Mouse (Mus musculus): ENCODE measurements around the gene Polr2c. TPM values are rescaled to one million over a fixed set of nuclear protein-coding genes. Genes with fewer than 3 reads are reported as not detected.
A peak's percentile ranks its signal among the peaks of the same experiment; 100 is the strongest.

Gene Polr2c
- total RNA-seq, 2 experiments from 2014 or later = 56.7 to 64.3 TPM

DNA sequence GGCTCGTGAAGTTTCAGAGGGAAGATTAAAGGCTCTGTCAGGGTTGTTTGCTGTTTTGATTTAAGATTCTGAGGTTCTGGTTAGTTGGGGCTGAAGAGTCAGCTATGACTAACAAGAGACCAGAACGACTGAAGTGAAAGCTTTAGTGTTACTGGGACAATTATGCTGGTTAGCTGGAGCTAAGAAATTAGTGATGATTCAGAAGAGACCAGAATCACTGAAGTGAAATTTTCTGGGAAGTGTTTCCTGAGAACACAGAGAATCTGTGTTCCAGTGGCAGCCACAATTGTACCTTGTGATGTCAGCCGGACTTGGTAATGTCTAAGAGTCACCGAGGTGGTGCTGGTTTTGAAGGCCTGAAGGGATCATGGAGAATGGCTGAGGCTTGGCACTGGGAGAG, 23.5 kb downstream of the Polr2c start:
- DNase-seq = no peak

DNA sequence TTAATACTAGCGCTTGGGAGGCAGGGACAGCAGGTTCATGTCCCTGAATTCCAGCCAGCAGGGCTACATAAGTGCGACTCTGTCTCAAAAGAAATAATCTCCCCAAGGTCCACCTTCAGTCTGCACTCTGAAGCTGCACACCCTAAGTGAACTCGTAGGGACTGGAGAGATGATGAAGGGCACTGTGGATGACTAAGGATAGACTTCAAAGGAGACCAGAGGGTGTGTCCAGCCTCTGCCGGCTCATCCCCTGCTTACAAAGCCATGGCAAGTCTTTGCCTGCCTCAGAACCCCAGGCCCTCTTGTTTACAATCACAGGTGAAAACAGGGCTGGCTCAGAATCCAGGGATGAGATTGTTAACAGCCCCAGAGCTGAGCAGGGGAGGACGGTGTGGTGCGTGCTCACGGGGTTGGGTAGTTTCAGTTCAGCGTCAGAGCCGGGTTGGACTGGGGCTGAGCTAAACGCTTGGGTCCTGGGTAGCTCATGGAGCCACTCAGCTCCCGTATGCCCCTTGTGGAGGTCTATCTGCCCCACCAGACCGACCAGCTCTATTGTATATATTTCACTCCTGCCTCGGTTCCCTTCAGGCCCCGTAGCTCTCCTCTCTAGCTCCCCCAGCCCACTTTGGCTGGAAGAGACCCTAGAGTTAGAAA, 31.3 kb downstream of the Polr2c start:
- no peak for DNase-seq

DNA sequence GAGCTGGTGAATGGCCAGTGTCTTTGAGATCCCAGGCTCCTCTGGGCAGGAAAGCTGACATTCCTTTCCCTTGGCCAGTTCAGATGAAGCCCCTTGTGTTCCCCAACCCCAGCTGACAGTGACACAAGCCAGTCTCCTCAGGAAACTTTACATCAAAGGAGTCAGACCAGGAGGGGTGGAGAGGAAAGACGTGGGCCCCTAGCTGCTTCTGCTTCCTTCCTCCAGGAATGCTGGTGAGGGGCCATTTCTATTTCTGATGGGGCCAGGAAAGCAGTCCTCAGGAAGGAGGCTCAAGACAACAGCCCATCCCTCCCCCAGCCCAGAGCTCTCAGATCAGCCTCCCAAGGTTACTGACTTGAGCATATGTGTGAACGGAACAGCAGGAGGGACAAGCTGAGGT, 35.7 kb downstream of the Polr2c start:
- no peak for DNase-seq

DNA sequence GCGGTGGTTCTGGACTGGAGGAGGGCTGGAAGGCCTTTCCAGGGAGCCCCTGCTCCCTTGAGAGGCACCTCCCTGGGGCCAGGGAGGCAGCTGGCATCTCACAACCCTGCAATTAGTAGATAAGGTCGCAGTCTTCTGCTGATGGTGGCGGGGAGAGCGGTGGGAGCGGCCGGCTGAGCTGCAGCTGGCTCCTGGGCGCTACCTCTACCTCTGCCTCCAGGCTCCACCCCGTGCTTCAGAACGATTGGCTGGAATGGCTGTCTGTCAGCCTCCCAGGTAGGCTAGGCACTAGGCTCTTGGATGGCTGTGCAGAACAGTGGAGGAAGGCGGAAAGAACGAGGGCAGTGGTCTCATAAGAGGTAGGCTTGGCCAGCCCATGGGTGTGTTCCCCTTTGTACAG, 42.0 kb downstream of the Polr2c start:
- DNase-seq = no peak

DNA sequence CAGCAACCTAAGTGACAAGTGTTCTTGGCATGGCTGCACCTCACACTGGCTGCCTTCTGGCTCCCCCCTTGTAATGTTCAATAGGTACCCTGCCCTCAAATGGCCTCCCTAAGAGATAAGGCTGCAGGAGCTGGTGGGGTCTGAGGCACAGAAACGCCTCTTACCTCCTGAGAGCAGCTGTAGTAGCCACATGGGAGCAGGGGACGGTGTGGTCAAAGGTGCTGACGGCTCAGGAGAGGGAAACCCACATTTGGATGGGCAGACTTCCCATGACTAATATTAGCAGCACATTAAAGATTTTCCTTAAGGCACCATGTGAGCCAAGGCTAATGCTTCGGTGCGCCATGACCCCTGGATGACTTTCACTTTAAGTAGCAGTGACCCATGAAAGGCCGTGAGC, 43.4 kb downstream of the Polr2c start:
- no peak for DNase-seq

GRCm38 (mm10) chr8:94901031-94901430, 43.8 kb downstream of the Polr2c start:
- DNase-seq = no peak

- no peak for DNase-seq
Observed at GRCm38 (mm10) chr8:94903709-94904108, 46.5 kb downstream of the Polr2c start.

- peak; percentile 88 for DNase-seq
Observed at GRCm38 (mm10) chr8:94904450-94905175, 47.4 kb downstream of the Polr2c start.

DNA sequence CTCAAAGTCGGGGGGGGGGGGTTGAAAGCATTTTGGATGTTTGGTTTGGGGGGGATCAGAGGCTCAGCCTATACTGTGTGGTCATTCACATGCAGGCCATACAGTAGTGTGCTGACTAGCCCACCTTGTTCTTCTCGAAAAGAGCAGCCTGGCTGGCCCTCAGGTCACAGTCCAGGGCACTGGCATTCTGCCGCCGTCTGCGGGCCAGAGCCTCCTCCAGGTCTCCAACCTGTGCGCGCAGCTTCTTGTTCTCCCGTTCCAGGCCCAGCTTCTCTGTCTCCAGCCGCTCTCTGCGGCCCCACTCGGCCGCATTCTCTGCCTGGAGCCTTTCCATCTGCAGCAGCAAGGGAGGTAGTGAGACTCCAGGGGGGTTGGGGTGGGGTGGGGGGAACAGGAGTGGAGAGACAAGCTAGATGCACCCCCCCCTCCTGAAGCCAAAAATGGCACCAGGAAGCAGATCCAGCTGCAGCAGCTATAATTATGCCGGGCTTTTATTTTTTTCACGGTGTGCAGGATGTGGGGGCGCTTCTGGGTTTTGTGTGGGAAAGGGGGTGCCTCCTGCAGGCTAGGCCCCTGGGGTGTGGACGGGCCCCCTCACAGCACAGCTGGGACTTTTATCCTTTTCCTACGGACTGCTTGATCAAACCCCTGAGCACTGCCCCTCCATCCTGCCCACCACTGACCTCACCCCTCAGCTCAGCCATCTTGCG, 50.5 kb downstream of the Polr2c start:
- no peak for DNase-seq

DNA sequence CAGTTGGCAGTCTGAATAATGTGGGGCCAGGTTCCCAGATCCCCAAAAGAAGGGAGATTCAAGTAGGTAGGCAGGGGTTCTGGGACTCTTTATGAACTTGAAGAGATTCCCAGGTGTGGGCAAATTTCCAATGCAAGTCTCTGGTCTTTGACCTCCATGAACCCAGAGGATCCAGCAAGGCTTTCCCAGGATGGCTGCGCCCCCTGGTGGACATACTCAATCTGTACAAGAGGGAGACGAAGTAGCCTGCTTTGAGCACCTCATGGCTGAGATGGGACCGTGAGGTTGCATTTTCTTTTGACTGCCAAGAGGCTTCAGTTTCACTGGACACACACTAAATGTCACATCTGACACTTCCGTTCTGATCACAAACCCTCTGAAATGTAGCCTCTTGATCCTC, 51.6 kb downstream of the Polr2c start:
- peak; percentile 92 for DNase-seq

DNA sequence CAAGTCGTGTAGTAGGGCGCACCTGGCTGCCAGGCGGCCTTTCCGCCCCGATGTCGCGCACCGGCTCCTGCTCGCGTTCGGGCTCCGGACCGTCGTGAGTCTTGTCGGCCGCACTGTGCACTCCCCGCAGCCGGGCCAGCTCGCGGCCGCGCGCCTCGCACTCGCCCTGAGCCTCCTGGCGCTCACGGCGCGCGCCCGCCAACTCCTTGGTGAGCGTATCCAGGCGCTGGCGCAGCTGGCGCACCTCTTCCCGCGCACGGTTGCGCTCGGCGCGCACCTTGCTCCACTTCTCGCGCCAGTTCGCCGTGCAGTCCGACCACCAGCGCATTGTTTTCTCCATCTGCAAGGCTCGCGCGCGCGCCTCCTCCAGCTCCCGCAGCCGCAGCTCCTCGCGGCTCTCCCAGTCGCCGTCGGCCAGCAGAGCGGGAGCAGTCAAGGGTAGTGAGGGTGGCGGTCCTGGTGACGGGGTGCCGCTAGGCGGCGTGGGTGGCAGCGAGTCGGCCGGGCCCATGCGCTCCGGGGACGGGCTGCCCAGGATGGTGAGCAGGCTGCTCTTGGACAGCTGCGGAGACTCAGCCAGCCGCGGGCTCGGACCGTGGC, 55.9 kb downstream of the Polr2c start:
- peak; percentile 83 for DNase-seq

DNA sequence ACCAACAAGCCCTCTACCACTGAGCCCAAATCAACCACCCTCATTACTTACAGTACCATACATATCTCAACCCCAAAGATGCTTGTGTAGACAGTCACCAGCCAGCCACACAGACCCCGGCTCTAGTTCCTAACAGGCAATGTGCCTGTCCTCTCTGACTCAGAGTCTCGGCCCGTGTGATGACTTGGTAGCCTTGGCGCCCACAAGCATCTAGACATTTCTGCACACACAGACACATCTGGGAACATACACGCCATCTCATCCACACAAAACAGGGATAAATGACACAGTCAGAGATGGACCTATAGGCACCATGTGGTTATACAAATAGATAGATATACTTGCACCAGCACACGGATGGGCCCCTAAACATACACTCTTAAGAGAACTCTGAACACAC, 57.0 kb downstream of the Polr2c start:
- DNase-seq = no peak

- DNase-seq = peak; percentile 34
Observed at GRCm38 (mm10) chr8:94914701-94915101, 57.5 kb downstream of the Polr2c start.

- DNase-seq = no peak
Observed at GRCm38 (mm10) chr8:94916311-94916959, 59.2 kb downstream of the Polr2c start.

DNA sequence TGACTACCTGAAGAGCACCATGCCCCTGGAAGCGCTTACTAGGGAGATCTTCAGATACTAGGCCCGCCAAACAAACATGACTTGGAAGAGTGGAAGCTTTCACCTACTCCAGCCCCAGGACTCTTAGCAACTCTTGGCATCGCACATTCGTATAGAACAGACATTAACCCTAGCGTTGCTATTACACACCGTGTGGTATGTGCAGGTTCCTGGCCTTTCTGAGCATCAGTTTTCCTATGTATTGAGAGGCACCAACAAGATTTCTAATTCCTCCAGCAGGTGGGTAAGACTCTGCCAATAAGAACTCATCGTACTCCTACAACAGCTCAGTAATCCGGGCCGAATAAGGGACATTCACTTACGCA, 59.7 kb downstream of the Polr2c start:
- DNase-seq = no peak

GRCm38 (mm10) chr8:94917352-94917751, 60.1 kb downstream of the Polr2c start:
- peak; percentile 97 for DNase-seq

DNA sequence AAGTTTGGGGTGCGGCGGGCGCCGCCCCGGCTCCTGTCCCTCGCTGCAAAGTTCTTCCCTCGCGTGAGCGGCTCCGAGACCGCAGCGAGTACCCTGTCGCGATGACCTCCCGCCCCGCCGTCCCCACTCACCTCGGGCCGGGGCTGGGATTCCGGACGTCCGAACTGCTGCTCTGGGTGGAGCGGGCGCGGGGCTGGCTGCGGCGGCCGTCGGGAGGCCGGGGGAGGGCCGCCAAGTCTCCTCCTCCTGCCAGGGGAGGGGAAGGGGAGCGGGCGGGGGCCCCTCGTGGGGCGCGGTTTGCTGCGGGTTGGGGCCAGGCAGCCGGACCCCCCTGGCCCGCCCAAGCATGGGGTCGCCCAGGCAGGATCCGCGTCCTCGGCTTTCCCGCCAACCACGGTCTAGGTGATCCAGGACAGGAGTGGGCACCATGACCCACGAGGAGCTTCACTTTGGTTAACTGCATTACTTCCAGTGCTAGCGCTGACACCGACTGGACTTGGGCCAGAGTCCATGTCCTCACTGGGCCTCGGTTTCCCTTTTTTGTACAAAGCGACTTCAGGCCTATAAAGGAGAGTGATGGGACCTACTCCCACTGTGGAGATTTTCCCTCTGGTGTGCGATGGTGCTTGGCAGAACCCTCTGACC, 60.7 kb downstream of the Polr2c start, which contains the start of gene Ccdc102a:
Gene Ccdc102a (minus strand): TSS at position 248 of the 645 bp plus-strand sequence.
- peak; percentile 74 for DNase-seq

GRCm38 (mm10) chr8:94919256-94919655, 62.0 kb downstream of the Polr2c start:
- no peak for DNase-seq

- DNase-seq = no peak
Observed at GRCm38 (mm10) chr8:94922176-94922575, 64.9 kb downstream of the Polr2c start.

DNA sequence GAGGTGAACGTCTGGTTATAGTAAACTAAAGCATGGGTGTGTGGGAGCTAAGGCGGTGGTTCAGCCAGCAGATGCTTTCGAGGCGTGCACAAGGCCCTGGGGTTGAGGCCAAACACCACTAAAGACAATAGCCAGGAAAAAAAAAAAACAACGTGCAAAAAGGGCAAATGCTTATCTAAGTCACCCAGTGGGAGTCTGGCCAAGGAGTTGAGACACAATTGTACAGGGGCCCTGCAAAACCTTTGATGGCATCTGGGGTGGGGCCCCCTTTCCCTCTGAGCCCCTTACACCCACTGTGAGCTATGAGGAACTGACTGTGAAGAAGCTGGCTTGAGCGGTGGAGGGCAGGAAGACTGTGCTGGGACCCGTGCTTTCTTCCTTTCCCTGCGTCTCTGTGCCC, 65.4 kb downstream of the Polr2c start:
- no peak for DNase-seq

Measured in adrenal gland, postnatal 10 days (tissue).